Comparison of ENCODE assay signal across 8 mouse cellular contexts in genomic region chr19:56821040-56821797, GRCm38 (mm10). TPM values are rescaled to one million over a fixed set of nuclear protein-coding genes. Genes with fewer than 3 reads are reported as not detected.
DNase-seq lines count a peak whose midpoint lies in the region; ATAC-seq and TF ChIP-seq lines count a peak whose summit lies in the region.

No protein-coding gene starts in this region.

- no peak; the same call in 1 of the 2 replicates for ATAC-seq in embryonic facial prominence, embryonic 13.5 days (ENCODE audit: insufficient number of reproducible peaks, insufficient read depth, low FRiP score, low TSS enrichment, low read depth)
- ATAC-seq in limb, embryonic 13.5 days (ENCODE audit: low FRiP score, low read depth), result no peak

- peak overlapping the region; percentile 98 for H3K27ac ChIP-seq in heart, adult 2 months
- H3K27ac ChIP-seq in embryonic facial prominence, embryonic 13.5 days, result peak overlapping the region; percentile 84
- H3K27ac ChIP-seq in limb, embryonic 13.5 days, result peak overlapping the region; percentile 82

- peaks cover 20% of the 10 kb centered on the region for H3K4me1 ChIP-seq in heart, adult 2 months (ENCODE audit: control insufficient read depth, insufficient read depth, low read length)
- H3K4me1 ChIP-seq in embryonic facial prominence, embryonic 13.5 days, result peaks cover 43% of the 10 kb centered on the region
- peaks cover 49% of the 10 kb centered on the region for H3K4me1 ChIP-seq in limb, embryonic 13.5 days

- H3K36me3 ChIP-seq in heart, adult 2 months (ENCODE audit: control insufficient read depth, insufficient read depth, low read length), result peaks cover 24% of the 10 kb centered on the region
- no peaks in the 10 kb centered on the region for H3K36me3 ChIP-seq in embryonic facial prominence, embryonic 13.5 days
- no peaks in the 10 kb centered on the region for H3K36me3 ChIP-seq in limb, embryonic 13.5 days
- no peaks in the 10 kb centered on the region for H3K36me3 ChIP-seq in splenic B cell, adult 2 months (ENCODE audit: control insufficient read depth, insufficient read depth, low read length, poor library complexity, severe bottlenecking)

- intact Hi-C loops in heart, adult 2 months (cut with DNase I), result no loop called here
- intact Hi-C loops in gastrocnemius, postnatal 36 days (cut with DNase I), result no loop called here

- TF ChIP-seq POLR2A in heart, adult 2 months (IDR thresholded peaks at IDR 0.05; ENCODE audit: insufficient read depth, low read depth, low read length), result no peak

- H3K79me2 ChIP-seq in heart, adult 2 months (replicated peaks; ENCODE audit: control insufficient read depth, insufficient read depth, low read length), result peaks cover 7% of the 10 kb centered on the region

- no peak for TF ChIP-seq CTCF in heart, adult 2 months (IDR thresholded peaks at IDR 0.05)

- H3K9ac ChIP-seq in heart, adult 2 months (ENCODE audit: low read depth, low read length), result peak overlapping the region; percentile 97
- peak overlapping the region; percentile 92 for H3K9ac ChIP-seq in embryonic facial prominence, embryonic 13.5 days
- peak overlapping the region; percentile 94 for H3K9ac ChIP-seq in limb, embryonic 13.5 days

- WGBS in heart, adult 2 months, result 3% methylated on average over 22 of the region's 22 CpGs
- 6% methylated on average over 22 of the region's 22 CpGs for WGBS in embryonic facial prominence, embryonic 13.5 days
- 4% methylated on average over 22 of the region's 22 CpGs for WGBS in limb, embryonic 13.5 days

- H3K4me2 ChIP-seq in embryonic facial prominence, embryonic 13.5 days, result peak overlapping the region; percentile 84
- peak overlapping the region; percentile 87 for H3K4me2 ChIP-seq in limb, embryonic 13.5 days (replicated peaks)

- no peaks in the 10 kb centered on the region for H3K9me3 ChIP-seq in embryonic facial prominence, embryonic 13.5 days
- no peaks in the 10 kb centered on the region for H3K9me3 ChIP-seq in limb, embryonic 13.5 days

- H3K27me3 ChIP-seq in heart, adult 2 months (ENCODE audit: control insufficient read depth, insufficient read depth, low read length), result no peaks in the 10 kb centered on the region
- H3K27me3 ChIP-seq in embryonic facial prominence, embryonic 13.5 days, result no peaks in the 10 kb centered on the region
- H3K27me3 ChIP-seq in limb, embryonic 13.5 days, result peaks cover 3% of the 10 kb centered on the region; the same call in 1 of the 2 replicates
- no peaks in the 10 kb centered on the region for H3K27me3 ChIP-seq in splenic B cell, adult 2 months (ENCODE audit: control insufficient read depth, insufficient read depth, low read length, poor library complexity, severe bottlenecking)

- peak overlapping the region; percentile 84 for H3K4me3 ChIP-seq in heart, adult 2 months
- peak overlapping the region; percentile 97 for H3K4me3 ChIP-seq in embryonic facial prominence, embryonic 13.5 days
- peak overlapping the region; percentile 96 for H3K4me3 ChIP-seq in limb, embryonic 13.5 days

- no peak for TF ChIP-seq EP300 in heart, adult 2 months (IDR thresholded peaks at IDR 0.05; ENCODE audit: insufficient read depth, low read depth, low read length)

- DNase-seq in heart, adult 2 months, result no peak
- no peak for DNase-seq in heart, adult 9 months (ENCODE audit: low spot score in 2 of 2)
- DNase-seq in CD4-positive helper T cell, adult 2 months (ENCODE audit: low read depth, low spot score), result peak; percentile 73
- peak; percentile 14 for DNase-seq in splenic B cell, adult 2 months (ENCODE audit: low read depth, low spot score)
- DNase-seq in spleen, adult 12 weeks (ENCODE audit: low spot score), result no peak
- DNase-seq in gastrocnemius, postnatal 36 days, result no peak

RNA-seq across cellular contexts. Expression of gene Ccdc186, which starts 0.8 kb away (rescaled TPM):
- 10 to 100 TPM; 24.9 to 28.6 TPM for total RNA-seq in heart, adult 2 months (2021)
- polyA plus RNA-seq in heart, adult 2 months (2012; rRNA removed), result 5.0 and 7.9 TPM in 2 replicates
- polyA plus RNA-seq in embryonic facial prominence, embryonic 13.5 days (2015; fragmentation: Nextera tagmentation; extraction: Ambion mirVana), result 24.8 and 27.7 TPM in 2 replicates
- polyA plus RNA-seq in limb, embryonic 13.5 days (2015; fragmentation: Nextera tagmentation; extraction: Ambion mirVana), result 24.6 and 26.9 TPM in 2 replicates
- total RNA-seq in gastrocnemius, postnatal 36 days (2021), result 10 to 100 TPM; 19.1 to 19.3 TPM

RNA-seq across cellular contexts. Expression of gene Tdrd1, which starts 4.8 kb away (rescaled TPM):
- total RNA-seq in heart, adult 2 months (2021), result not detected
- polyA plus RNA-seq in heart, adult 2 months (2012; rRNA removed), result 0.02 and 0.06 TPM in 2 replicates
- 1.3 and 1.5 TPM in 2 replicates for polyA plus RNA-seq in embryonic facial prominence, embryonic 13.5 days (2015; fragmentation: Nextera tagmentation; extraction: Ambion mirVana)
- polyA plus RNA-seq in limb, embryonic 13.5 days (2015; fragmentation: Nextera tagmentation; extraction: Ambion mirVana), result 2.1 and 2.2 TPM in 2 replicates
- not detected for total RNA-seq in gastrocnemius, postnatal 36 days (2021)

RNA-seq across cellular contexts. Expression of gene Vwa2, which starts 52.8 kb away (rescaled TPM):
- not detected for total RNA-seq in heart, adult 2 months (2021)
- not detected in 2 replicates for polyA plus RNA-seq in heart, adult 2 months (2012; rRNA removed)
- 7.5 and 8.0 TPM in 2 replicates for polyA plus RNA-seq in embryonic facial prominence, embryonic 13.5 days (2015; fragmentation: Nextera tagmentation; extraction: Ambion mirVana)
- 4.5 and 4.8 TPM in 2 replicates for polyA plus RNA-seq in limb, embryonic 13.5 days (2015; fragmentation: Nextera tagmentation; extraction: Ambion mirVana)
- total RNA-seq in gastrocnemius, postnatal 36 days (2021), result not detected

Comparison
In these comparisons a context has a peak if more than half of its experiments do, and no peak if none do; other contexts are left out.
1. DNase-seq: peak in CD4-positive helper T cell, adult 2 months (single experiment) and splenic B cell, adult 2 months (single experiment); none in heart, adult 2 months (0 of 2), heart, adult 9 months (0 of 2), spleen, adult 12 weeks (single experiment) and gastrocnemius, postnatal 36 days (0 of 2).
2. Peak in every context shown above with its lines, with median percentiles within 50 percentile points of each other: H3K27ac ChIP-seq, H3K4me3 ChIP-seq and H3K9ac ChIP-seq.